Mouse (Mus musculus) retina, postnatal 1 day (tissue): ENCODE measurements around the gene Gsdma3.

Experiments used
- DNase-seq: peaks from one replicate; pipeline ENCODE4 v3.0.0-alpha.2; 2012

Gsdma3 gene

GRCm38 (mm10) chr11:98625611-98626410 is at the start of gene Gsdma3, which contains the start of gene Gm12355:
Gene Gsdma3, plus strand, starts transcription at chr11:98626360.
Gene Gm12355, minus strand, starts transcription at chr11:98625661.
- no peak for DNase-seq

- no peak for DNase-seq
These were observed 48.4 kb upstream of the Gsdma3 start for GRCm38 (mm10) chr11:98577776-98578175.

GRCm38 (mm10) chr11:98580301-98581121 is 45.6 kb upstream of the Gsdma3 start:
- no peak for DNase-seq

GRCm38 (mm10) chr11:98581286-98582029 is 44.7 kb upstream of the Gsdma3 start:
- DNase-seq = no peak

- no peak for DNase-seq
These were observed 44.2 kb upstream of the Gsdma3 start for GRCm38 (mm10) chr11:98582030-98582388.

- no peak for DNase-seq
These were observed 43.5 kb upstream of the Gsdma3 start for GRCm38 (mm10) chr11:98582551-98583264.

- no peak for DNase-seq
These were observed 43.0 kb upstream of the Gsdma3 start for GRCm38 (mm10) chr11:98583265-98583552.

- DNase-seq = no peak
These were observed 42.6 kb upstream of the Gsdma3 start for GRCm38 (mm10) chr11:98583571-98583970.

- DNase-seq = no peak
These were observed 42.0 kb upstream of the Gsdma3 start for GRCm38 (mm10) chr11:98584146-98584545.

- no peak for DNase-seq
These were observed 41.5 kb upstream of the Gsdma3 start for GRCm38 (mm10) chr11:98584629-98585177.

GRCm38 (mm10) chr11:98586087-98586891 is 39.9 kb upstream of the Gsdma3 start:
- DNase-seq = no peak

GRCm38 (mm10) chr11:98586892-98587563 is 39.1 kb upstream of the Gsdma3 start, which contains the start of gene Ormdl3:
Gene Ormdl3, minus strand, starts transcription at chr11:98587368.
- DNase-seq = peak; percentile 98

- peak; percentile 78 for DNase-seq
These were observed 38.2 kb upstream of the Gsdma3 start for GRCm38 (mm10) chr11:98587684-98588546.

- peak; percentile 36 for DNase-seq
These were observed 37.3 kb upstream of the Gsdma3 start for GRCm38 (mm10) chr11:98588833-98589281.

GRCm38 (mm10) chr11:98589306-98589705 is 36.9 kb upstream of the Gsdma3 start:
- no peak for DNase-seq

GRCm38 (mm10) chr11:98590548-98591445 is 35.4 kb upstream of the Gsdma3 start:
- peak; percentile 49 for DNase-seq

GRCm38 (mm10) chr11:98595021-98595420 is 31.1 kb upstream of the Gsdma3 start:
- DNase-seq = no peak

GRCm38 (mm10) chr11:98595473-98595872 is 30.7 kb upstream of the Gsdma3 start:
- peak; percentile 32 for DNase-seq

GRCm38 (mm10) chr11:98595955-98596354 is 30.2 kb upstream of the Gsdma3 start:
- DNase-seq = no peak
